Mouse (Mus musculus): ENCODE results near the gene Galntl6.

- TF ChIP-seq HCFC1 (IDR thresholded peaks at IDR 0.05; ENCODE audit: borderline replicate concordance, insufficient read depth, low read length) (no peak), ZNF384 (IDR thresholded peaks at IDR 0.05; ENCODE audit: low read depth, low read length) (no peak), ZC3H11A (IDR thresholded peaks at IDR 0.05; ENCODE audit: borderline replicate concordance, low read depth, low read length) (no peak), CHD2 (IDR thresholded peaks at IDR 0.05; ENCODE audit: low read depth, low read length) (no peak)
Measured at GRCm38 (mm10) chr8:58568086-58568485, 344.4 kb downstream of the Galntl6 start.

All from ES-E14 (cell line).